Mouse (Mus musculus) retina, postnatal 1 day (tissue): ENCODE data around the gene Abcb9.
A peak's percentile ranks its signal among the peaks of the same experiment; 100 is the strongest.

Source experiments
- DNase-seq: peaks from one replicate; pipeline ENCODE4 v3.0.0-alpha.2; 2012

Gene Abcb9

GRCm38 (mm10) chr5:124029220-124030035, 66.2 kb downstream of the Abcb9 start:
- DNase-seq = no peak

- peak; percentile 21 for DNase-seq
Observed at GRCm38 (mm10) chr5:124028680-124029079, 66.9 kb downstream of the Abcb9 start.

- peak; percentile 29 for DNase-seq
Observed at GRCm38 (mm10) chr5:124027702-124028470, 67.7 kb downstream of the Abcb9 start.

- peak; percentile 61 for DNase-seq
Observed at GRCm38 (mm10) chr5:124026568-124026967, 69.0 kb downstream of the Abcb9 start.

- DNase-seq = peak; percentile 52
Observed at GRCm38 (mm10) chr5:124025587-124026441, 69.8 kb downstream of the Abcb9 start.

- DNase-seq = peak; percentile 57
Observed at GRCm38 (mm10) chr5:124025146-124025545, 70.5 kb downstream of the Abcb9 start.

GRCm38 (mm10) chr5:124024677-124025076, 70.9 kb downstream of the Abcb9 start:
- peak; percentile 95 for DNase-seq

GRCm38 (mm10) chr5:124022365-124022764, 73.2 kb downstream of the Abcb9 start:
- no peak for DNase-seq

- peak; percentile 88 for DNase-seq
Observed at GRCm38 (mm10) chr5:124021701-124022100, 73.9 kb downstream of the Abcb9 start.

GRCm38 (mm10) chr5:124021148-124021547, 74.5 kb downstream of the Abcb9 start:
- no peak for DNase-seq

GRCm38 (mm10) chr5:124019348-124020216, 76.0 kb downstream of the Abcb9 start:
- DNase-seq = peak; percentile 40

GRCm38 (mm10) chr5:124018651-124019050, 76.9 kb downstream of the Abcb9 start:
- no peak for DNase-seq

- DNase-seq = no peak
Observed at GRCm38 (mm10) chr5:124017941-124018340, 77.7 kb downstream of the Abcb9 start.

GRCm38 (mm10) chr5:124016291-124016821, 79.2 kb downstream of the Abcb9 start:
- DNase-seq = no peak

- no peak for DNase-seq
Observed at GRCm38 (mm10) chr5:124015727-124016126, 79.9 kb downstream of the Abcb9 start.

GRCm38 (mm10) chr5:124014791-124015251, 80.8 kb downstream of the Abcb9 start:
- DNase-seq = peak; percentile 56

- DNase-seq = no peak
Observed at GRCm38 (mm10) chr5:124014180-124014579, 81.4 kb downstream of the Abcb9 start.

- DNase-seq = no peak
Observed at GRCm38 (mm10) chr5:124013747-124014146, 81.9 kb downstream of the Abcb9 start.

- no peak for DNase-seq
Observed at GRCm38 (mm10) chr5:124012885-124013284, 82.7 kb downstream of the Abcb9 start.

- peak; percentile 43 for DNase-seq
Observed at GRCm38 (mm10) chr5:124011927-124012326, 83.7 kb downstream of the Abcb9 start.
